Mouse (Mus musculus) forebrain, embryonic 14.5 days (tissue): Measurements from ENCODE around the gene BC025920. TPM values are rescaled to one million over a fixed set of nuclear protein-coding genes. Genes with fewer than 3 reads are reported as not detected.

Experiments used
- ATAC-seq: fragments of 200-750 bp; cut with Nextera tagmentation; 2 replicates; pipeline ENCODE4 v1.8.0; 2017; ENCODE audit warnings: mild to moderate bottlenecking, moderate library complexity
- DNase-seq: peaks from one replicate; pipeline ENCODE4 v3.0.0-alpha.2; 2015; ENCODE audit warnings: low spot score
- H3K27ac ChIP-seq: fragments of 300-500 bp; sonication (generic); 2 replicates; pipeline ENCODE4 v1.5.1; 2014; ENCODE audit warnings: low read depth, mild to moderate bottlenecking, control low read depth, low read length, moderate library complexity
- H3K27me3 ChIP-seq: fragments of 300-500 bp; sonication (generic); replicated peaks from 2 replicates; pipeline ENCODE4 v1.6.1; 2014; ENCODE audit warnings: low read length, control low read depth, mixed read lengths; ENCODE audit not compliant: control insufficient read depth, insufficient read depth
- H3K36me3 ChIP-seq: fragments of 300-500 bp; sonication (generic); 2 replicates; pipeline ENCODE4 v1.6.1; 2014; ENCODE audit warnings: low read length, control low read depth; ENCODE audit not compliant: control insufficient read depth, insufficient read depth
- H3K4me1 ChIP-seq: fragments of 300-500 bp; sonication (generic); 2 replicates; pipeline ENCODE4 v1.6.1; 2014; ENCODE audit warnings: antibody characterized with exemption, low read length, control low read depth; ENCODE audit not compliant: control insufficient read depth, insufficient read depth
- H3K4me2 ChIP-seq: fragments of 300-500 bp; sonication (generic); 2 replicates; pipeline ENCODE4 v1.6.1; 2014; ENCODE audit warnings: mild to moderate bottlenecking, control low read depth, low read length
- H3K4me3 ChIP-seq: fragments of 300-500 bp; sonication (generic); 2 replicates; pipeline ENCODE4 v1.5.1; 2014; ENCODE audit warnings: low read depth, low read length, control low read depth
- H3K9ac ChIP-seq: fragments of 300-500 bp; sonication (generic); 2 replicates; pipeline ENCODE4 v1.6.1; 2014; ENCODE audit warnings: mild to moderate bottlenecking, low read length, control low read depth, moderate library complexity
- H3K9me3 ChIP-seq: fragments of 300-500 bp; sonication (generic); replicated peaks from 2 replicates; pipeline ENCODE4 v1.6.1; 2016; ENCODE audit warnings: low read length, control low read depth, mixed read lengths; ENCODE audit not compliant: control insufficient read depth
- WGBS: fragments of 180-500 bp; shearing (Covaris S2); extraction: QIAGEN DNeasy Blood & Tissue Kit; methylation state at CpG from one replicate; pipeline ENCODE4 v1.1.7; 2014; 5-methylcytosine and 5-hydroxymethylcytosine counted together
- polyA plus RNA-seq: library from polyadenylated mRNA; unstranded; fragments of >200 nt; fragmentation: Nextera tagmentation; extraction: Ambion mirVana; gene quantifications from 2 replicates; pipeline ENCODE4 v1.2.1, GENCODE M21; 2014

The BC025920 gene
- polyA plus RNA-seq, 1 experiment from 2014 or later, result 0.81 TPM

GRCm38 (mm10) chr10:81583347-81583746 lies 22.7 kb upstream of the BC025920 start:
- Histone ChIP-seq H3K4me3 (no peak overlapping the region), H3K9ac (no peak overlapping the region), H3K27me3 (peaks cover 7% of the 10 kb centered on the region), H3K4me1 (no peaks in the 10 kb centered on the region), H3K27ac (no peak overlapping the region), H3K9me3 (no peaks in the 10 kb centered on the region), H3K4me2 (no peak overlapping the region), H3K36me3 (peaks cover 5% of the 10 kb centered on the region; the same call in 1 of the 2 replicates)
- ATAC-seq (no peak), DNase-seq (no peak)
- 52% methylated on average over 6 of the region's 6 CpGs for WGBS

GRCm38 (mm10) chr10:81588739-81589138 lies 17.3 kb upstream of the BC025920 start:
- no peak overlapping the region for H3K9ac ChIP-seq
- WGBS, result 56% methylated on average over 7 of the region's 7 CpGs
- DNase-seq (no peak), ATAC-seq (no peak)
- no peaks in the 10 kb centered on the region for H3K4me1 ChIP-seq
- no peak overlapping the region for H3K4me3 ChIP-seq
- no peak overlapping the region for H3K4me2 ChIP-seq
- peaks cover 8% of the 10 kb centered on the region for H3K27me3 ChIP-seq
- peaks cover 5% of the 10 kb centered on the region; the same call in 1 of the 2 replicates for H3K36me3 ChIP-seq
- H3K27ac ChIP-seq, result no peak overlapping the region
- no peaks in the 10 kb centered on the region for H3K9me3 ChIP-seq

- H3K4me3 ChIP-seq, result no peak overlapping the region
- ATAC-seq (no peak), DNase-seq (no peak)
- H3K4me1 ChIP-seq, result peaks cover 17% of the 10 kb centered on the region
- H3K9me3 ChIP-seq, result no peaks in the 10 kb centered on the region
- H3K27me3 ChIP-seq, result peaks cover 28% of the 10 kb centered on the region
- H3K4me2 ChIP-seq, result no peak overlapping the region
- H3K27ac ChIP-seq, result no peak overlapping the region
- no peak overlapping the region for H3K9ac ChIP-seq
- H3K36me3 ChIP-seq, result peaks cover 5% of the 10 kb centered on the region; the same call in 1 of the 2 replicates
- WGBS, result 66% methylated on average over 9 of the region's 9 CpGs
These were observed 14.2 kb upstream of the BC025920 start for GRCm38 (mm10) chr10:81591846-81592245.

- DNase-seq (no peak), ATAC-seq (no peak)
- Histone ChIP-seq H3K36me3 (peaks cover 4% of the 10 kb centered on the region; the same call in 1 of the 2 replicates), H3K27me3 (peaks cover 28% of the 10 kb centered on the region), H3K4me1 (peaks cover 24% of the 10 kb centered on the region), H3K9ac (no peak overlapping the region), H3K4me2 (no peak overlapping the region), H3K27ac (no peak overlapping the region), H3K9me3 (no peaks in the 10 kb centered on the region), H3K4me3 (no peak overlapping the region)
- 79% methylated on average over 7 of the region's 7 CpGs for WGBS
These were observed 13.4 kb upstream of the BC025920 start for GRCm38 (mm10) chr10:81592631-81593030.

- Histone ChIP-seq H3K27me3 (peaks cover 28% of the 10 kb centered on the region), H3K27ac (no peak overlapping the region), H3K9ac (no peak overlapping the region), H3K4me1 (peaks cover 27% of the 10 kb centered on the region), H3K4me3 (no peak overlapping the region), H3K9me3 (no peaks in the 10 kb centered on the region), H3K36me3 (no peaks in the 10 kb centered on the region; the same call in 1 of the 2 replicates), H3K4me2 (no peak overlapping the region)
- ATAC-seq, result no peak
- WGBS, result 74% methylated on average over 4 of the region's 4 CpGs
- no peak for DNase-seq
These were observed 12.8 kb upstream of the BC025920 start for GRCm38 (mm10) chr10:81593223-81593622.

- Histone ChIP-seq H3K9ac (no peak overlapping the region), H3K4me1 (peaks cover 27% of the 10 kb centered on the region), H3K27me3 (peaks cover 25% of the 10 kb centered on the region), H3K4me3 (no peak overlapping the region), H3K4me2 (no peak overlapping the region), H3K36me3 (no peaks in the 10 kb centered on the region), H3K9me3 (no peaks in the 10 kb centered on the region), H3K27ac (no peak overlapping the region)
- 77% methylated on average over 18 of the region's 18 CpGs for WGBS
- ATAC-seq (no peak), DNase-seq (no peak)
These were observed 12.1 kb upstream of the BC025920 start for GRCm38 (mm10) chr10:81593935-81594334.

- Histone ChIP-seq H3K4me2 (no peak overlapping the region), H3K4me3 (no peak overlapping the region), H3K4me1 (peaks cover 28% of the 10 kb centered on the region), H3K9ac (no peak overlapping the region), H3K27me3 (peaks cover 22% of the 10 kb centered on the region), H3K36me3 (no peaks in the 10 kb centered on the region), H3K27ac (no peak overlapping the region), H3K9me3 (no peaks in the 10 kb centered on the region)
- ATAC-seq, result no peak
- WGBS, result 57% methylated on average over 5 of the region's 5 CpGs
- DNase-seq, result no peak
These were observed 10.5 kb upstream of the BC025920 start for GRCm38 (mm10) chr10:81595599-81595998.

GRCm38 (mm10) chr10:81596611-81597010 lies 9.5 kb upstream of the BC025920 start:
- H3K27me3 ChIP-seq, result peaks cover 22% of the 10 kb centered on the region
- H3K27ac ChIP-seq, result peak overlapping the region; percentile 33; the same call in 1 of the 2 replicates
- DNase-seq, result peak; percentile 63
- peaks cover 36% of the 10 kb centered on the region for H3K4me1 ChIP-seq
- peak overlapping the region; percentile 26 for H3K4me2 ChIP-seq
- no peak overlapping the region for H3K4me3 ChIP-seq
- no peak overlapping the region for H3K9ac ChIP-seq
- 3% methylated on average over 10 of the region's 10 CpGs for WGBS
- no peak for ATAC-seq
- H3K9me3 ChIP-seq, result no peaks in the 10 kb centered on the region
- H3K36me3 ChIP-seq, result no peaks in the 10 kb centered on the region

GRCm38 (mm10) chr10:81597137-81597950 lies 8.7 kb upstream of the BC025920 start:
- H3K9ac ChIP-seq, result no peak overlapping the region
- ATAC-seq, result no peak; the same call in 1 of the 2 replicates
- DNase-seq, result peak; percentile 41
- H3K4me1 ChIP-seq, result peaks cover 36% of the 10 kb centered on the region
- H3K4me2 ChIP-seq, result peak overlapping the region; percentile 26; the same call in 1 of the 2 replicates
- H3K27ac ChIP-seq, result peak overlapping the region; percentile 33; the same call in 1 of the 2 replicates
- H3K4me3 ChIP-seq, result no peak overlapping the region
- H3K36me3 ChIP-seq, result no peaks in the 10 kb centered on the region
- no peaks in the 10 kb centered on the region for H3K9me3 ChIP-seq
- 6% methylated on average over 10 of the region's 12 CpGs for WGBS
- peaks cover 22% of the 10 kb centered on the region for H3K27me3 ChIP-seq
